Mouse (Mus musculus) MEL-GATA-1-ER (cell line): ENCODE measurements around the gene Zbtb43.

Source experiments
- DNase-seq: peaks from one replicate; pipeline ENCODE4 v3.0.0-alpha.2; 2012; ENCODE audit warnings: low read depth; ENCODE audit errors: extremely low read depth

Gene Zbtb43

GRCm38 (mm10) chr2:33468466-33469097 is at the start of gene Zbtb43:
Zbtb43 (minus strand) TSS chr2:33468559.
- peak; percentile 85 for DNase-seq

- DNase-seq = no peak
Measured at GRCm38 (mm10) chr2:33515856-33516255, 47.5 kb upstream of the Zbtb43 start.

- no peak for DNase-seq
Measured at GRCm38 (mm10) chr2:33515431-33515830, 47.1 kb upstream of the Zbtb43 start.

GRCm38 (mm10) chr2:33510791-33511190 is 42.4 kb upstream of the Zbtb43 start:
- DNase-seq = no peak

DNA sequence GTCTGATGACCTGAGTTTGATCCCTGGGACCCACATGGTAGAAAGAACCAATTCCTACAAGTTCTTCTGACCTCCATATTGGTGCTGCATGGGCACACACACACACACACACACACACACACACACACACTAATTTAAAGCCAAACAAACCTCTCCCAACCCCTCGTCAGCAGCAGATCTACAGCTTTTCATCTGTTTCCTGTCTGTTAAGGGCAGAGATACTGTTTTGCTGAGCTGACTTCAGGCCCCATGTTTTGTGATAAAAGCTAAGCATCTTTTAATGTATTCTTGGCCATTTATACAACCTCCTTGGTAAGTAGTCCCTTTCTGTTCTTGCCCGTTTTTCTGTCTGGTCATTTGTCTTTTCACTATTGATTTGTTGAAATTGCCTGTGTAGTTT is 34.2 kb upstream of the Zbtb43 start:
- DNase-seq = peak; percentile 52

GRCm38 (mm10) chr2:33498280-33498679 is 29.9 kb upstream of the Zbtb43 start:
- DNase-seq = no peak

GRCm38 (mm10) chr2:33495654-33496053 is 27.3 kb upstream of the Zbtb43 start:
- no peak for DNase-seq

DNA sequence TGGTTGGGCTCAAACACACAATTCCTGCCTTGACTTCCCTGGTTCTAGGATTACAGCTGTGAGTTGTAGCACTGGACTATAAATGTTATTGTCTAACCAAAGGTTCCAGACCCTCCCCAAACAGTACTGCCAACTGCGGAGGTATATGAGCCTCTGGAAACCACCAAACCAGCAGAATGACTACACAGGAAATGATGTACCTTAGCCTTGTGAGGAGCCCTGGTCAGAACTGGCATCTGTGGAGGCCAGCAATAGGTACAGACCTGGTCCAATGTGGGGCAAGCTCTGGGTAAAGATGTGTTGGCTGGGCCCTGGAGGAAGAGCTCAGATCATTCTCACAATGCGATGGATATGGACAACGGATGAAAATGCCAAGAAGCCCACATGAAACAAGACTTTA is 23.7 kb upstream of the Zbtb43 start:
- no peak for DNase-seq

- no peak for DNase-seq
Measured at GRCm38 (mm10) chr2:33489565-33489964, 21.2 kb upstream of the Zbtb43 start.

- DNase-seq = no peak
Measured at GRCm38 (mm10) chr2:33487332-33487731, 19.0 kb upstream of the Zbtb43 start.

- no peak for DNase-seq
Measured at GRCm38 (mm10) chr2:33486866-33487265, 18.5 kb upstream of the Zbtb43 start.

DNA sequence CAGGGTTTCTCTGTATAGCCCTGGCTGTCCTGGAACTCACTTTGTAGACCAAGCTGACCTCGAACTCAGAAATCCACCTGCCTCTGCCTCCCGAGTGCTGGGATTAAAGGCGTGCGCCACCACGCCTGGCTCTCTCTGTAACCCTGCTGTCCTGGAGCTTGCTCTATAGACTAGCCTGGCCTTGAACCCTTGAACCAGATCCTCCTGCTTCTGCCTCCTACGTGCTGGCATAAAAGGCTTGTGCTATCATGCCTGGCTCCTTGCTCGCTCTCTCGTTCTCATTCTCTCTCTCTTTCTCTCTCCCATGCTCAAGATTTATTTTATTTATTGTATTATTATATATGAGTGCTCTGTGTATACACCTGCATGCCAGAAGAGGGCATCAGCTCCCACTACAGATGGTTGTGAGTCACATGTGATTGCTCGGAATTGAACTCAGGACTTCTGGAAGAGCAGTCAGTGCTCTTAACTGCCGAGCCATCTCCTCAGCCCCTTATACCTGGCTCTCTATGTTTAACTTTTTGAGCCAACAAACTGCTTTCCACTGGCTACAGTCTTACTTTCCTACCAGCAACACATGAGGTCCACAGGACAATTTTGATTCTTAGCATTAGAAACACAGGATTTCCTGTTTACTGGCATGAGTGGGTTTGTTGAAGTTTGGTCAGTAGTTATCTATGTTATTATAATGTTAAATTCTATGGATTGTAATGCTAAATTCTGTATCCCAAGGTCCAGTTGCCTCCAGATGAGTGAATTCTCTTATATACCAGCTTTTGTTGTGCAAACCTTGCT is 9.8 kb upstream of the Zbtb43 start:
- no peak for DNase-seq

- DNase-seq = no peak
Measured at GRCm38 (mm10) chr2:33475961-33476360, 7.6 kb upstream of the Zbtb43 start.

GRCm38 (mm10) chr2:33467546-33468465 is 553 bp downstream of the Zbtb43 start:
- no peak for DNase-seq

DNA sequence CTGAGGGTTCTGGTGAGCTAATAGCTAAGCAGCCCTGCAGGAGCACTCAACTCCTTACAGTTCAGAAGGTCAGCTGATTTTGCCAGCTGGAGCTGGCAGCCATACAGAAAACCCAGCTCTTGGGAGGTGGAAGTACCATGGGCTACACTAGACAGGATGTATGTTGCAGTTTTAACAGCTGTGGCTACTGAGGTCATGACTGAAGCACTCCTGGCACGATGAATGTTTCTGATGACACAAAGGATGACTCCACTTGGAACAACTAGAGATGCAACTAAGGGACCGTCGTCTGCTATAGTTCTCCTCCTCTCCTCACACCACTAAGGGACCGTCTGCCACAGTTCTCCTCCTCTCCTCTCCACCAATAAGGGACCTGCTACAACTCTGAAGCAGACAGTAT is 2.4 kb downstream of the Zbtb43 start:
- no peak for DNase-seq

DNA sequence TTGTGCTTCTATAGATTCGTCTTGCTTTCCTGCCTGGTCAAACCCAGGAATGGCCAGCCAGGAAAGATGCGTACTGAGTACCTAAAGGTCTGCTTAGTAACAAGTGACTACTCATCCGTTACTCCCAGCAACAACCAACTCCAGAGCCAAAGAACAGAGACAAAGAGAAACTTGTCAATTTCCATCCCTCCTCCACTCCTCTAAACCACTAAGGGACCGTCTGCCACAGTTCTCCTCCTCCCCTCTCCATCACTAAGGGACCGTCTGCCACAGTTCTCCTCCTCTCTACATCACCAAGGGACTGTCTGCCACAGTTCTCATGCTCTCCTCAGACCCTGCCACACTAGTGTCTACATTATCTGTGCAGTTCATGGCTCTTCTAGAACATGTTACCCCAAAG is 3.1 kb downstream of the Zbtb43 start:
- DNase-seq = no peak

DNA sequence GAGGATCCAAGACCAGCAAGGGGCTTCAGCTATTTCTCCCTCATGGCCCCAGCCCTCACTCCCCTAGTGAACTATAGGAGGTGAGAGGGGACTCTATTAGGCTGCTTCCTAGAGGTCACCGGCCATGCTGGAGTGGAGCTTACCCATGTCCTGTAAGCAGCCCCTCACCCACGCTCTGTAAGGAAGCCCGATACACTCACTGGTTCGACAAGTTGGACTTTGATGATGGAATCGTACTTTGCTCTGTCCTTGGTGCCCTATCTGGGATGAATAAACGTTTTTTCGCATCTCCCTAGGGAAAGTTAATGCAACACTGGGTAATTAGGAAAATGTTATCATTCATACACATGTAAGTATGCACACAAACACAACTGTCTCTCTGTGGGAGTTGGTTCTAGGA is 6.3 kb downstream of the Zbtb43 start:
- no peak for DNase-seq

DNA sequence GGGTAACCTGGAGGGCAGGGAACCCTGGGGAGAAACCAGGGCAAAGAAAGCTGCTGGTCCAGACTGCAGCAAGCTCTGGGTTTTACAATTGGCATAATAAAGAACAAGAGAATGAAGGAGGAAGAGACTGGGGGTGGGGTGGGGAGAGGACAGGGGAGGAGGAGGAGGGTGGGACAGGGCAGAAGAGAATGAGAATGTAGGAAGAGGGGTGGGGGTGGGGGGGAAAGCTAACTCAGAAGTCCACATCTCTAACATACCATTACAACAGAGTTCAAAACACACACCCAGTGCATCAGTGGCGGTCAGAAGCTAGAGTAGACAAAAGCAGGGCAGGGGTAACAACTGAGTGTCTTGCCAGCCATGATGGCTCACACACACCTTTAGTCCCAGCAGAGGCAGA is 7.3 kb downstream of the Zbtb43 start:
- DNase-seq = no peak

DNA sequence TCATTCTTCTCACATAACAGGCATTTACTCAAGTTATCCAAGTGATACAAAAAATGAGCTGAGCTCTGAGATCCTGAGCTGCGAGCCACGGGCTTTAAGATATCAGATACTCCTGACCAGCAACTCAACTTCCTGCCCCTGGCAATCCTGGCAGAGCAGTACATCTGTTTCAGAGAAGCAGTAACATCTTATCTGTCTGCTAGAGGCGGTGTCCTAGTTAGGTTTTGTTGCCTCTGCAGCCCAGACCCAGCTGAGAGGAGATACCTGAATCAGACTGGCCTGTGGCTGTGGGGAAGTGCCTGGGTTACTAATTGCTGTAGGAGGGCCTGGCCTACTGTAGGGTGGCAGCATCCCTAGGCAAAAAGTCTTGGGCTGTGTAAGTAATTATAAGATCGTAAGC is 8.7 kb downstream of the Zbtb43 start:
- peak; percentile 76 for DNase-seq

DNA sequence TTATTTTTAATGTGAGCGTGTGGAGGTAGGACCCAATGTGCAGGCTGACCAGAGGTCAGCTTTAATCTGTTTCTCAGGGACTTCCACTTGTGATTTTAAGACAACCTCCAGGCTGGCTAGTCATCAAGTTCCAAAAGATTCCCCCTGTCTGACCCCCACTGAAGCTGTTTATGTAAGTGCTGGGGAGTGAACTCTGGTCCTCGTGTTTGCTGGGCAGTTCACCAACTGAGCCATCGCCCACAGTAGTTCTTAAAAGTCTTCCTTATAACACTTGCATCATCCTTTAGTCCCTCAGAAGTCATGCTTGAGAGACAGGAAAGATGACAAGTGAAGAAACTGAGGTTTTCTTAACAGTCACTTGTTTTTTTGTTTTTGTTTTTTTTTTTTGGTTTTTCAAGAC is 11.7 kb downstream of the Zbtb43 start:
- no peak for DNase-seq

GRCm38 (mm10) chr2:33456242-33456641 is 12.1 kb downstream of the Zbtb43 start:
- DNase-seq = no peak

DNA sequence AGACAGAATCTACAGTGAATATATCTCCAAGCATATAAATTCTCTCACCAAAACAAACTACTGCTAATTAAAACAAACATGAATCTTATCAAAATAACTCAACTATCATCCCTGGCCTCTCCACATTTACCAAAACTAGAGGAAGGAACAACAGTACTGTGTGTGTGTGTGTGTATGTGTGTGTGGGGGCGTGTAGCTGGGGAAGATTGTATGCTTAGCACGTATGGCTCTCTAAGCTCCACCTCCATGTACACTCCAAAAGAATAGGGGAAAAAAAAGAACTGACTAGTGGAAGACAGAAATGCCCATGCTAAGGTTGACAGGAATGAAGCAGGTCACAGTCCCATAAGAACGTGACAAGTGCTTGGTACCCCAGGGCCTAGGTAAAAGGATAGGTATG is 13.0 kb downstream of the Zbtb43 start:
- no peak for DNase-seq
